Mouse (Mus musculus) intestine, embryonic 16.5 days (tissue): ENCODE results near the gene Mrpl10. TPM values are rescaled to one million over a fixed set of nuclear protein-coding genes. Genes with fewer than 3 reads are reported as not detected.

ENCODE experiments used
- ATAC-seq: fragments of 200-750 bp; cut with Nextera tagmentation; 2 replicates; pipeline ENCODE4 v1.8.0; 2017; ENCODE audit warnings: moderate TSS enrichment, moderate library complexity
- H3K27ac ChIP-seq: fragments of 300-500 bp; sonication (generic); 2 replicates; pipeline ENCODE4 v1.5.1; 2014; ENCODE audit warnings: mild to moderate bottlenecking, low read length
- H3K27me3 ChIP-seq: fragments of 300-500 bp; sonication (generic); replicated peaks from 2 replicates; pipeline ENCODE4 v1.6.1; 2014; ENCODE audit warnings: low read length, control low read depth, mixed read lengths; ENCODE audit not compliant: control insufficient read depth, insufficient read depth
- H3K36me3 ChIP-seq: fragments of 300-500 bp; sonication (generic); 2 replicates; pipeline ENCODE4 v1.6.1; 2014; ENCODE audit warnings: low read length, control low read depth; ENCODE audit not compliant: control insufficient read depth, insufficient read depth
- H3K4me1 ChIP-seq: fragments of 300-500 bp; sonication (generic); 2 replicates; pipeline ENCODE4 v1.6.1; 2014; ENCODE audit warnings: low read length, control low read depth, mixed read lengths; ENCODE audit not compliant: control insufficient read depth, insufficient read depth
- H3K4me2 ChIP-seq: fragments of 300-500 bp; sonication (generic); 2 replicates; pipeline ENCODE4 v1.6.1; 2014; ENCODE audit warnings: low read depth, low read length, control low read depth
- H3K4me3 ChIP-seq: fragments of 300-500 bp; sonication (generic); 2 replicates; pipeline ENCODE4 v1.5.1; 2014; ENCODE audit warnings: mild to moderate bottlenecking, low read length
- H3K9ac ChIP-seq: fragments of 300-500 bp; sonication (generic); 2 replicates; pipeline ENCODE4 v1.6.1; 2014; ENCODE audit warnings: low read depth, low read length
- H3K9me3 ChIP-seq: fragments of 300-500 bp; sonication (generic); 2 replicates; pipeline ENCODE4 v1.6.1; 2016; ENCODE audit warnings: low read length, control low read depth; ENCODE audit not compliant: control insufficient read depth
- WGBS: fragments of 180-500 bp; shearing (Covaris S2); extraction: QIAGEN DNeasy Blood & Tissue Kit; methylation state at CpG from one replicate; pipeline ENCODE4 v1.1.7; 2014; 5-methylcytosine and 5-hydroxymethylcytosine counted together
- polyA plus RNA-seq: library from polyadenylated mRNA; unstranded; fragments of >200 nt; fragmentation: Nextera tagmentation; extraction: Ambion mirVana; gene quantifications from 2 replicates; pipeline ENCODE4 v1.2.1, GENCODE M21; 2015

Gene Mrpl10
- polyA plus RNA-seq, 1 experiment from 2014 or later: 93.0 TPM

GRCm38 (mm10) chr11:97009198-97009790 is 32.1 kb upstream of the Mrpl10 start:
- Histone ChIP-seq H3K4me1 (no peaks in the 10 kb centered on the region), H3K9me3 (no peaks in the 10 kb centered on the region), H3K27ac (no peak overlapping the region), H3K4me2 (no peak overlapping the region), H3K4me3 (no peak overlapping the region), H3K27me3 (peaks cover 14% of the 10 kb centered on the region; the same call in 1 of the 2 replicates), H3K36me3 (no peaks in the 10 kb centered on the region), H3K9ac (no peak overlapping the region)
- WGBS: 54% methylated on average over 8 of the region's 8 CpGs
- no peak for ATAC-seq

DNA sequence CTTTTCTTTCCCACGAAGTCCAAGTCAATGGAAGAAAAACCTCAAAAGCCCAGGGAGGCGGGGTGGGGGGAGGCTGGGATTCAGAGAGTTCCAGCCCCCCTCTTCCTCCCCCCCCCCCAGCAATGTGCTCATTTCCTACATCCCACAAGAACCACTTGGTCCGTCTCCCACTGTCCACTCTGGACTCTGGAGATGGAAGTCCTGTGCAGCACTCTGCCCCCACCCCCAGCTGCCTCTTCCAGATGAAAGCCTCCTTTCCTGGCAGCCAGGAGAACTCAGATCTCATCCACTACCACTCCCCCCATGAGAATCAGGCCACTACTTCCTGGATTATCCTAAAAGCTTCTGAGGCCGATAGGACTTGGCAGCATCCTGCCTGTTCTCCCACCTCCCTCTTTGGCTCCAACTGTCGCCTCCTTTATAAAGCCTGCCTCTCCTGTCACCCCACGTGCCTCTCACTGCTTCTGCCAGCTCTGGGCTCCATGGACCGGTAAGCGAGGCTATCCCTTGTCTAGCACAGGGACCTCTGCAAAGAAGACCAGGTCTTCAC is 28.2 kb upstream of the Mrpl10 start, which contains the start of gene Sp6:
TSS of gene Sp6 (plus strand) at position 274 of the 550 bp plus-strand sequence.
- Histone ChIP-seq H3K4me3 (no peak within 1 kb of the TSS), H3K9ac (no peak within 1 kb of the TSS), H3K27me3 (peaks cover 33% of the 10 kb centered on the region), H3K9me3 (no peaks in the 10 kb centered on the region), H3K4me2 (no peak within 1 kb of the TSS), H3K36me3 (no peaks in the 10 kb centered on the region), H3K4me1 (peaks cover 4% of the 10 kb centered on the region), H3K27ac (no peak within 1 kb of the TSS)
- WGBS: 33% methylated on average over 8 of the region's 8 CpGs
- ATAC-seq: no peak

DNA sequence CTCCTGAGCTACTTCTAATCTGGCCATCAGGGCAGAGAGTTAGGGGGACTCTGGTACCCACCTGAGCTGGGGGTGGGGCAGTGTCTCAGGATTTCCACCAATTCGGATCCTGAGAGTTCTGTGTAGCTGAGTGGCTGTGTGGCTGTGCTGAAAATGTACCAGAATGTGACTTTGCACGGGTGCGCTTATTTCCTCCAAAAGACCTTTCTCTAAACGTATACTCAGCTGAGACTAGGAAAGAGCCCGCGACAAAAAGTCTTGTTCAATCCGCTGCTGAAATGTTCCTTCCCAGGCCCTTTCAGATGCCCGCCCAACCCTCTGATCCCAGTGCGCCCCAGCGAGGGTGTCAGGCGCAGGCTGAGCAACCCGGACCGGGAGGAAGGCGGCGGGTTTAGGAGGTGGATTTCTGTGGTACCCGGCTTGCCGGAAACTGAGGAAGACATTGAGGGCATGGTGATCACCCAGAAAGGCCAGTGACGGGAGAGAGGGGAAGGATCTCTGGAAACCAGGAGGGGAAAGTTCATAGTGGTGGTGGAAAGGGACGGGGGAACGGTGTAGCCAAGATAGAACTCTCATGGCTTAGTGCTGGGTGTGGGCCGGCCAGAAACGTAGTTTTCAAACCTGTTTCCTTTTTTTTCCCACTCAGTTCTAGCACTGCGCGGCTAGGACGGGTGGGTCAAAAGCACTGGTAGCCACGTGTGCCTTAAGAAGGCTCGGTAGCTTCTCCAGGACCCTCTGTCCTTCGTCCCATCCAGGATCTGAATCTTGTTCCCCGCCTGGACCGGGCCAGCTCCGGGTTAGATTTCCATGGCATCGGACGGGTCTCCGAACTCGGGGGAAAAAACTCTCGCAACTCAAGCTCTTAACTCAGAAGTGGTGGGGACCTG is 23.4 kb upstream of the Mrpl10 start:
- no peak overlapping the region for H3K27ac ChIP-seq
- 0 out of 2 replicates have a peak overlapping the region, but pooled peaks have one; percentile 64 for H3K9ac ChIP-seq
- ATAC-seq: no peak
- H3K4me2 ChIP-seq: peak overlapping the region; percentile 76
- WGBS: under 1% methylated on average over 36 of the region's 36 CpGs
- peak overlapping the region; percentile 46 for H3K4me3 ChIP-seq
- peaks cover 35% of the 10 kb centered on the region for H3K4me1 ChIP-seq
- peaks cover 64% of the 10 kb centered on the region for H3K27me3 ChIP-seq
- no peaks in the 10 kb centered on the region for H3K9me3 ChIP-seq
- no peaks in the 10 kb centered on the region for H3K36me3 ChIP-seq

- Histone ChIP-seq H3K9me3 (no peaks in the 10 kb centered on the region), H3K4me3 (peak overlapping the region; percentile 46), H3K4me2 (peak overlapping the region; percentile 76), H3K4me1 (peaks cover 35% of the 10 kb centered on the region), H3K27me3 (peaks cover 66% of the 10 kb centered on the region), H3K36me3 (no peaks in the 10 kb centered on the region), H3K9ac (peak overlapping the region; percentile 64), H3K27ac (no peak overlapping the region)
- ATAC-seq: peak; percentile 36
- WGBS: 1% methylated on average over 64 of the region's 68 CpGs
Observed at GRCm38 (mm10) chr11:97018583-97019344, 22.6 kb upstream of the Mrpl10 start.

- Histone ChIP-seq H3K27ac (no peak overlapping the region), H3K4me3 (no peak overlapping the region; the same call in 1 of the 2 replicates), H3K9ac (no peak overlapping the region), H3K4me2 (peak overlapping the region; percentile 76; the same call in 1 of the 2 replicates), H3K9me3 (no peaks in the 10 kb centered on the region), H3K27me3 (peaks cover 71% of the 10 kb centered on the region), H3K4me1 (peaks cover 35% of the 10 kb centered on the region), H3K36me3 (no peaks in the 10 kb centered on the region)
- ATAC-seq: no peak
- 10% methylated on average over 13 of the region's 13 CpGs for WGBS
Observed at GRCm38 (mm10) chr11:97019345-97019708, 22.0 kb upstream of the Mrpl10 start.

DNA sequence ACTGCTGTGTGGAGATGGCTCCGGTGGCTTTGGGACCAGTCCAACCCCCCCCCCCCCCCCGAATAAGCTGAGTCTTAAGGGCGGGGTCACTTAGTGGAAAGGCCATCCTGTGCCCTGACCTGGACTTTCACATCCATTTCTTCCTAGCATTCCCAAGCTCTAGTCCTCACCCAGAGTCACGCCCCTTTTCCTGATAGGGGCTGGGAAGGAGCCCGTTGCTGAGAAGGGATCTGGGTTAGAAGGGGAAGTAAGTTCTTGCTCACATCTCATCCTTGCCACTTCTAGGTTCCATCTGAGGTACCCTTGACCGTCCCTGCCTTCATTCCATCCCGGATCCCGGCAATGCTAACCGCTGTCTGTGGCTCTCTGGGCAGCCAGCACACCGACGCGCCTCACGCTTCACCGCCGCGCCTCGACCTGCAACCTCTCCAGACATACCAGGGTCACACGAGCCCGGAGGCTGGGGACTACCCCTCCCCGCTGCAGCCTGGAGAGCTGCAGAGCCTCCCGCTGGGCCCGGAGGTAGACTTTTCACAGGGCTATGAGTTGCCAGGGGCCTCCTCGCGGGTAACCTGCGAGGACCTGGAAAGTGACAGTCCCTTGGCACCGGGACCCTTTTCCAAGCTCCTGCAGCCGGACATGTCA is 20.1 kb upstream of the Mrpl10 start:
- 1% methylated on average over 27 of the region's 27 CpGs for WGBS
- Histone ChIP-seq H3K4me3 (peak overlapping the region; percentile 66), H3K27ac (no peak overlapping the region), H3K4me1 (peaks cover 45% of the 10 kb centered on the region), H3K36me3 (no peaks in the 10 kb centered on the region), H3K27me3 (peaks cover 64% of the 10 kb centered on the region), H3K4me2 (peak overlapping the region; percentile 98), H3K9ac (peak overlapping the region; percentile 78), H3K9me3 (no peaks in the 10 kb centered on the region)
- 0 out of 2 replicates have a peak, but pooled peaks have one; percentile 11 for ATAC-seq

DNA sequence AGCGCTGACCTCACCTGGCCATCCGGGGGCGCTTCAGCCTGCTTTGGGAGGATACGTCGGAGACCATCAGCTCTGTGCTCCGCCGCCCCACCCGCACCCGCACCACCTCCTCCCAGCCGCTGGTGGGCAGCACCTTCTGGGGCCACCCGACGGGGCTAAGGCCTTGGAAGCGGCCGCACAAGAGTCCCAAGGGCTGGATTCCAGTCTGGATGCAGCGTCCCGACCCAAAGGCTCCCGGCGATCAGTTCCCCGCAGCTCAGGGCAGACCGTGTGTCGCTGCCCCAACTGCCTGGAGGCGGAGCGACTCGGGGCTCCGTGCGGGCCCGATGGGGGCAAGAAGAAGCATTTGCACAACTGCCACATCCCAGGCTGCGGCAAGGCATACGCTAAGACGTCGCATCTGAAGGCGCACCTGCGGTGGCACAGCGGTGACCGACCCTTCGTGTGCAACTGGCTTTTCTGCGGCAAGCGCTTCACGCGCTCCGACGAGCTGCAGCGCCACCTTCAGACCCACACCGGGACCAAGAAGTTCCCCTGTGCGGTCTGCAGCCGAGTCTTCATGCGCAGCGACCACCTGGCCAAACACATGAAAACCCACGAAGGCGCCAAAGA is 19.4 kb upstream of the Mrpl10 start:
- Histone ChIP-seq H3K36me3 (no peaks in the 10 kb centered on the region), H3K4me1 (peaks cover 45% of the 10 kb centered on the region), H3K27ac (no peak overlapping the region), H3K4me3 (peak overlapping the region; percentile 66), H3K27me3 (peaks cover 57% of the 10 kb centered on the region), H3K9me3 (no peaks in the 10 kb centered on the region), H3K4me2 (peak overlapping the region; percentile 98), H3K9ac (peak overlapping the region; percentile 78)
- peak; percentile 75 for ATAC-seq
- under 1% methylated on average over 49 of the region's 50 CpGs for WGBS

- Histone ChIP-seq H3K9ac (no peak overlapping the region), H3K4me3 (no peak overlapping the region), H3K27me3 (peaks cover 35% of the 10 kb centered on the region), H3K4me2 (no peak overlapping the region), H3K36me3 (no peaks in the 10 kb centered on the region), H3K9me3 (no peaks in the 10 kb centered on the region), H3K4me1 (peaks cover 27% of the 10 kb centered on the region), H3K27ac (no peak overlapping the region)
- no peak for ATAC-seq
- 57% methylated on average over 10 of the region's 10 CpGs for WGBS
Observed at GRCm38 (mm10) chr11:97024977-97025376, 16.4 kb upstream of the Mrpl10 start.
